In genomic region chr4:134786946-134787345, GRCm38 (mm10) we compare ENCODE assay signal across 11 mouse cellular contexts. TPM values are rescaled to one million over a fixed set of nuclear protein-coding genes. Genes with fewer than 3 reads are reported as not detected.
DNase-seq lines count a peak whose midpoint lies in the region; ATAC-seq lines count a peak whose summit lies in the region.
"Had no signal": no experiment of that assay in that cellular context is flagged by ENCODE, and none has a peak within 500 bp of the region (broad histone marks: within the 10 kb centered on the region; RNA-seq: fewer than 3 reads in every experiment).

No protein-coding gene starts in this region.

- H3K4me1 ChIP-seq in kidney, embryonic 15.5 days: 0 out of 2 replicates have a peak, but pooled peaks cover 3% of the 10 kb centered on the region
- no peaks in the 10 kb centered on the region for H3K4me1 ChIP-seq in intestine, embryonic 15.5 days (replicated peaks)

- no peak overlapping the region for H3K4me3 ChIP-seq in kidney, embryonic 15.5 days (replicated peaks)
- no peak overlapping the region for H3K4me3 ChIP-seq in intestine, embryonic 15.5 days (replicated peaks)
- H3K4me3 ChIP-seq: erythroblast, embryonic 14.5 days; limb, embryonic 15.5 days had no signal

- peak; percentile 26; the same call in 1 of the 2 replicates for ATAC-seq in kidney, embryonic 15.5 days (replicated peaks; ENCODE audit: low FRiP score)
- ATAC-seq in inflammation-experienced regulatory T-cells, adult 6 months: peak; percentile 99
- ATAC-seq in intestine, embryonic 15.5 days: no peak

- DNase-seq in kidney, adult 9 months: no peak
- peak; percentile 73 to 85 for DNase-seq in CD8-positive naive resting alpha-beta T cell, adult 2 months (ENCODE audit: low read depth in 2 of 2, low spot score in 2 of 2)
- peak; percentile 85 for DNase-seq in splenic B cell, adult 2 months (ENCODE audit: low read depth, low spot score)
- no peak for DNase-seq in layer of hippocampus, adult 11-12 months (ENCODE audit: low spot score)
- no peak for DNase-seq in Muller cell, postnatal 12 days (ENCODE audit: inconsistent ontology term)
- DNase-seq: heart, postnatal 36 days had no signal

- H3K27me3 ChIP-seq in kidney, embryonic 15.5 days: no peaks in the 10 kb centered on the region
- H3K27me3 ChIP-seq in splenic B cell, adult 2 months (ENCODE audit: control insufficient read depth, insufficient read depth, low read length, poor library complexity, severe bottlenecking): no peaks in the 10 kb centered on the region
- H3K27me3 ChIP-seq in intestine, embryonic 15.5 days (replicated peaks): no peaks in the 10 kb centered on the region
- H3K27me3 ChIP-seq: limb, embryonic 15.5 days had no signal

- 36% methylated on average over 10 of the region's 10 CpGs for WGBS in kidney, embryonic 15.5 days
- 33% methylated on average over 10 of the region's 10 CpGs for WGBS in intestine, embryonic 15.5 days

- no peaks in the 10 kb centered on the region for H3K9me3 ChIP-seq in kidney, embryonic 15.5 days (replicated peaks)
- H3K9me3 ChIP-seq in intestine, embryonic 15.5 days: no peaks in the 10 kb centered on the region
- H3K9me3 ChIP-seq: limb, embryonic 15.5 days had no signal

- no peak overlapping the region for H3K9ac ChIP-seq in kidney, embryonic 15.5 days
- no peak overlapping the region for H3K9ac ChIP-seq in intestine, embryonic 15.5 days
- H3K9ac ChIP-seq: limb, embryonic 15.5 days had no signal

- H3K27ac ChIP-seq in kidney, embryonic 15.5 days: no peak overlapping the region
- no peak overlapping the region for H3K27ac ChIP-seq in intestine, embryonic 15.5 days
- H3K27ac ChIP-seq: limb, embryonic 15.5 days had no signal

- H3K4me2 ChIP-seq in kidney, embryonic 15.5 days: no peak overlapping the region
- H3K4me2 ChIP-seq in intestine, embryonic 15.5 days (replicated peaks): no peak overlapping the region
- H3K4me2 ChIP-seq: limb, embryonic 15.5 days had no signal

- H3K36me3 ChIP-seq in kidney, embryonic 15.5 days: no peaks in the 10 kb centered on the region
- H3K36me3 ChIP-seq in splenic B cell, adult 2 months (ENCODE audit: control insufficient read depth, insufficient read depth, low read length, poor library complexity, severe bottlenecking): no peaks in the 10 kb centered on the region
- H3K36me3 ChIP-seq in intestine, embryonic 15.5 days: no peaks in the 10 kb centered on the region
- H3K36me3 ChIP-seq: limb, embryonic 15.5 days had no signal

RNA-seq across cellular contexts. Expression of gene Ldlrap1, which starts 19.1 kb away (rescaled TPM):
- 19.3 and 23.6 TPM in 2 replicates for polyA plus RNA-seq in kidney, embryonic 15.5 days (2015; fragmentation: Nextera tagmentation; extraction: Ambion mirVana)
- polyA plus RNA-seq in inflammation-experienced regulatory T-cells, adult 6 months (2017; shearing (Covaris generic)): 10 to 100 TPM; 14.2 to 31.3 (median 24.4) TPM
- polyA plus RNA-seq in intestine, embryonic 15.5 days (2015; fragmentation: Nextera tagmentation; extraction: Ambion mirVana): 15.9 and 18.6 TPM in 2 replicates

Comparison
In these comparisons a context has a peak if more than half of its experiments do, and no peak if none do; other contexts are left out.
1. DNase-seq: peak in CD8-positive naive resting alpha-beta T cell, adult 2 months (2 of 2) and splenic B cell, adult 2 months (single experiment); none in kidney, adult 9 months (single experiment), layer of hippocampus, adult 11-12 months (single experiment) and Muller cell, postnatal 12 days (single experiment).